Mouse (Mus musculus) ES-E14 (cell line): ENCODE results near the gene Lhx6.
"Not testable (repeated sequence)": the region's sequence is repeated elsewhere in the genome, so short reads cannot be mapped to it uniquely, and the experiment has no call there.

Source experiments
- CHD2 ChIP-seq: IDR thresholded peaks from 2 replicates; pipeline ENCODE4 v1.6.1; 2014; ENCODE audit warnings: mild to moderate bottlenecking, low read depth, low read length, inconsistent platforms
- MAFK ChIP-seq: IDR thresholded peaks from 2 replicates; pipeline ENCODE4 v1.6.1; 2014; ENCODE audit warnings: mild to moderate bottlenecking, low read depth, low read length, inconsistent platforms; ENCODE audit not compliant: insufficient read depth
- ZNF384 ChIP-seq: IDR thresholded peaks from 2 replicates; pipeline ENCODE4 v1.6.1; 2012; ENCODE audit warnings: low read depth, low read length, inconsistent platforms

GRCm38 (mm10) chr2:36152401-36152800, 47.2 kb upstream of the Lhx6 start:
- TF ChIP-seq ZNF384, CHD2, MAFK: not testable (repeated sequence)
